Mouse (Mus musculus): ENCODE data around the gene Erlin1. TPM values are rescaled to one million over a fixed set of nuclear protein-coding genes. Genes with fewer than 3 reads are reported as not detected.

The Erlin1 gene
- polyA plus RNA-seq, 1 experiment from 2014 or later = 21.9 TPM

GRCm38 (mm10) chr19:44000061-44000460 is 69.5 kb downstream of the Erlin1 start:
- DNase-seq (ENCODE audit: low spot score) (no peak), ATAC-seq (replicated peaks; ENCODE audit: low FRiP score, low TSS enrichment, low read depth) (no peak)
- Histone ChIP-seq H3K27ac (ENCODE audit: low read depth) (no peak overlapping the region), H3K4me1 (replicated peaks; ENCODE audit: control insufficient read depth, insufficient read depth, low read length) (no peaks in the 10 kb centered on the region), H3K36me3 (ENCODE audit: control insufficient read depth, insufficient read depth, low read length) (no peaks in the 10 kb centered on the region), H3K27me3 (replicated peaks; ENCODE audit: control insufficient read depth, insufficient read depth, low read length) (no peaks in the 10 kb centered on the region), H3K4me2 (ENCODE audit: low read length) (no peak overlapping the region), H3K9ac (ENCODE audit: low read length) (no peak overlapping the region), H3K9me3 (ENCODE audit: control insufficient read depth, low read length) (no peaks in the 10 kb centered on the region), H3K4me3 (ENCODE audit: low read depth, low read length) (no peak overlapping the region)
- WGBS = 73% methylated on average over 1 of the region's 1 CpGs

DNA sequence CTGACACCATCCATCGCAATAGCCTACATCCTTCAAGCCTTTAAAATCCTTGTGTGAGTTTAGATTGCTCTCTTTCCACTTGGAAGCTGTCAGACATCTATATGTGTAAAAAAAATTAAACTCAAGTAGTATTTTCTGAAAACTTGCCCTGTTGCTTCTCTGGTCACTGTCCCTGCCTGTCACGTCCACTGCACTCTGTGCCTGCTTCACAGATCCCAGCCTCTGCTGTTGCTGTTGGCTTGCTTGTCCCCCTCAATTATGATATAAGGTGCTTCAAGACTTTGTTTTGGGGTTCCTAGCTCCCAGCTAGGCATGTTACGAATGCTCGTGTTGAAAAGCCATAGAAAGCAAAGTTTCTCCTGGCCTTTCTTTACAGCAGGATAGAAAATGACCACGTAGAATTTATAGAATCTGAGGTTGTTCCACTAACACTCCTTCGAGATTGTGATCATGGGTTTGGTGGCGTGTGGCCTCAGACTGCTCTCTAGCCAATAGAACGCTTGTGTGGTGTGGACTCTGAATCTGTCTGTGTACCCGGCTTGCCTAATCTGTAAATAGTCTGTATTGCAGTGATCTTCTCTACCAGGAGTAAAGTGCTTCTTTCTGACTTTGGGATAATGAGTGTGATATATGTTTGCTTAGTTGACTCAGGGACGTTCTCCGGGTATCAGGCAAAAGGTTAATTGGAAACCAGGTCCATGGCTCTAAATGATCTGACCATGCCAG is 70.6 kb downstream of the Erlin1 start:
- Histone ChIP-seq H3K9me3 (ENCODE audit: control insufficient read depth, low read length) (no peaks in the 10 kb centered on the region), H3K9ac (ENCODE audit: low read length) (no peak overlapping the region), H3K27ac (ENCODE audit: low read depth) (no peak overlapping the region), H3K4me1 (replicated peaks; ENCODE audit: control insufficient read depth, insufficient read depth, low read length) (no peaks in the 10 kb centered on the region), H3K4me3 (ENCODE audit: low read depth, low read length) (no peak overlapping the region), H3K4me2 (ENCODE audit: low read length) (no peak overlapping the region), H3K27me3 (replicated peaks; ENCODE audit: control insufficient read depth, insufficient read depth, low read length) (no peaks in the 10 kb centered on the region), H3K36me3 (ENCODE audit: control insufficient read depth, insufficient read depth, low read length) (no peaks in the 10 kb centered on the region)
- ATAC-seq (replicated peaks; ENCODE audit: low FRiP score, low TSS enrichment, low read depth) (no peak), DNase-seq (ENCODE audit: low spot score) (no peak)
- 74% methylated on average over 11 of the region's 11 CpGs for WGBS

DNA sequence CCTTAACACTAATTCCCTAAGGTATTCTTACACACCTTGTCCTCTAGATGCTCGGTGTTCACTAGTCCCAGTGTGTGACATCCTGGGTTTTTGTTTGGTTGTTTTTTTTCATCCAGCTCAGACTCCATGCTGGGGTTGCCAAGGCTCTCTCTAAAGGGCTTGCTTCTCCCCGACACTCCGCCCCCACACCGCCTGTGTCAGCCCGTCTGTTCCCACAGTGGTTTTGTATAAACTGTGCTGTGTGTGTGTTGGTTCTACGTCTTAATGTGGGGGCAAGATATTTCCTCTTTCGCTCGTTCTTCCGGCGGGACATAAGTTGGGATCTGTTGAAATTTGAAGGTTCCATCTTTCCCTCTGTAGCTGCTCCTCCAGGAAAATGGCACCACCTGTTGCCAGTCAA is 71.5 kb downstream of the Erlin1 start:
- no peaks in the 10 kb centered on the region for H3K36me3 ChIP-seq (ENCODE audit: control insufficient read depth, insufficient read depth, low read length)
- H3K9ac ChIP-seq (ENCODE audit: low read length) = no peak overlapping the region
- no peaks in the 10 kb centered on the region for H3K27me3 ChIP-seq (replicated peaks; ENCODE audit: control insufficient read depth, insufficient read depth, low read length)
- DNase-seq (ENCODE audit: low spot score) (no peak), ATAC-seq (replicated peaks; ENCODE audit: low FRiP score, low TSS enrichment, low read depth) (no peak)
- no peak overlapping the region for H3K4me2 ChIP-seq (ENCODE audit: low read length)
- H3K4me1 ChIP-seq (replicated peaks; ENCODE audit: control insufficient read depth, insufficient read depth, low read length) = no peaks in the 10 kb centered on the region
- H3K27ac ChIP-seq (ENCODE audit: low read depth) = no peak overlapping the region
- no peak overlapping the region for H3K4me3 ChIP-seq (ENCODE audit: low read depth, low read length)
- no peaks in the 10 kb centered on the region for H3K9me3 ChIP-seq (ENCODE audit: control insufficient read depth, low read length)
- 81% methylated on average over 10 of the region's 10 CpGs for WGBS

DNA sequence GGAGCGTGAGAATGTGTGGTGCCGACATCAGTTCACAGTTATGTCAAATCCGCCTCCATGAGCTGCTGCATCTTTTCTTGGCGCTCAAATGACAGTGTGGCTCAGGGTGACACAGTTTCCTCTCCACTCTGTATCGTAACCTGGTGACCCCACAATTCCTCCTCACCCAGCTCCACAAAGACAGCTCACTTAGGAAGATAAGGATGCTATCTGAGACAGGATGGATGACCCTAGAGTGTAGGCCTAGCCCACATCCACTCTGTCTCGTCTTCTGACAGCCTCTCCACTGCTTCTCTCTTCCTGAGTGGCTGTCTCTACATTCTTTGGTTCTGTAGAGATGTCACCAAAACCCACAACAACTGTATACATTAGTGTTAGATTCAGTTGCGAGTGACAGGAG is 74.2 kb downstream of the Erlin1 start:
- Histone ChIP-seq H3K4me1 (replicated peaks; ENCODE audit: control insufficient read depth, insufficient read depth, low read length) (no peaks in the 10 kb centered on the region), H3K27ac (ENCODE audit: low read depth) (no peak overlapping the region), H3K9me3 (ENCODE audit: control insufficient read depth, low read length) (no peaks in the 10 kb centered on the region), H3K4me2 (ENCODE audit: low read length) (no peak overlapping the region), H3K36me3 (ENCODE audit: control insufficient read depth, insufficient read depth, low read length) (no peaks in the 10 kb centered on the region), H3K9ac (ENCODE audit: low read length) (no peak overlapping the region), H3K4me3 (ENCODE audit: low read depth, low read length) (no peak overlapping the region), H3K27me3 (replicated peaks; ENCODE audit: control insufficient read depth, insufficient read depth, low read length) (no peaks in the 10 kb centered on the region)
- WGBS = 66% methylated on average over 7 of the region's 7 CpGs
- DNase-seq (ENCODE audit: low spot score) = no peak
- no peak for ATAC-seq (replicated peaks; ENCODE audit: low FRiP score, low TSS enrichment, low read depth)

- Histone ChIP-seq H3K9ac (ENCODE audit: low read length) (no peak overlapping the region), H3K4me3 (ENCODE audit: low read depth, low read length) (no peak overlapping the region), H3K36me3 (ENCODE audit: control insufficient read depth, insufficient read depth, low read length) (no peaks in the 10 kb centered on the region), H3K27ac (ENCODE audit: low read depth) (no peak overlapping the region), H3K4me2 (ENCODE audit: low read length) (no peak overlapping the region), H3K4me1 (replicated peaks; ENCODE audit: control insufficient read depth, insufficient read depth, low read length) (no peaks in the 10 kb centered on the region), H3K27me3 (replicated peaks; ENCODE audit: control insufficient read depth, insufficient read depth, low read length) (no peaks in the 10 kb centered on the region), H3K9me3 (ENCODE audit: control insufficient read depth, low read length) (no peaks in the 10 kb centered on the region)
- no peak for ATAC-seq (replicated peaks; ENCODE audit: low FRiP score, low TSS enrichment, low read depth)
- 77% methylated on average over 4 of the region's 4 CpGs for WGBS
- DNase-seq (ENCODE audit: low spot score) = no peak
These were observed 77.1 kb downstream of the Erlin1 start for GRCm38 (mm10) chr19:43992464-43992863.

DNA sequence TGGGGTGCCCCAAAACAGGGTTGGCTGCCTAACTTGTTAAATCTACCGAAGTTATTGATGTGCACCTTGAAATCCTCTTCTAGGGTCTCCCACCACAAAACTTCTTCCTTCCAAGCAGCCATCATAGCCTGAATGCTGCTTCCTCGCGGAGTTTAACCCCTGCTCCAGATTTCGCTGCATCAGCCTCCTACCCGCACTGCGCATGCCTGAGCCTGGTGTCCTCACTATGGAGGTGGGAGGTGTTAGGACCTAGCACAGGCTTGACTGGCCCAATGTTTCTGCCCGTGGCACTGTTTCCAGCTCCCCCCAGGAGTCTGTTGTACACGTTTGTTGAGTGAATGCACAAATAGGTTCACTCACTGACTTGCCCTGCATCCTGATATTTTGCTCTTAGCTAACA is 79.2 kb downstream of the Erlin1 start:
- WGBS = 77% methylated on average over 8 of the region's 8 CpGs
- Histone ChIP-seq H3K4me1 (replicated peaks; ENCODE audit: control insufficient read depth, insufficient read depth, low read length) (no peaks in the 10 kb centered on the region), H3K27ac (ENCODE audit: low read depth) (no peak overlapping the region), H3K4me3 (ENCODE audit: low read depth, low read length) (no peak overlapping the region), H3K4me2 (ENCODE audit: low read length) (no peak overlapping the region), H3K27me3 (replicated peaks; ENCODE audit: control insufficient read depth, insufficient read depth, low read length) (no peaks in the 10 kb centered on the region), H3K9ac (ENCODE audit: low read length) (no peak overlapping the region), H3K9me3 (ENCODE audit: control insufficient read depth, low read length) (no peaks in the 10 kb centered on the region), H3K36me3 (ENCODE audit: control insufficient read depth, insufficient read depth, low read length) (no peaks in the 10 kb centered on the region)
- no peak for DNase-seq (ENCODE audit: low spot score)
- no peak for ATAC-seq (replicated peaks; ENCODE audit: low FRiP score, low TSS enrichment, low read depth)

GRCm38 (mm10) chr19:43986069-43986794 is 83.4 kb downstream of the Erlin1 start, which contains the start of gene Cpn1:
Gene Cpn1, minus strand, starts transcription at chr19:43986556.
- Histone ChIP-seq H3K9me3 (ENCODE audit: control insufficient read depth, low read length) (no peaks in the 10 kb centered on the region), H3K9ac (ENCODE audit: low read length) (no peak within 1 kb of the TSS), H3K4me2 (ENCODE audit: low read length) (peak within 1 kb of the TSS; percentile 43), H3K27me3 (replicated peaks; ENCODE audit: control insufficient read depth, insufficient read depth, low read length) (no peaks in the 10 kb centered on the region), H3K36me3 (ENCODE audit: control insufficient read depth, insufficient read depth, low read length) (no peaks in the 10 kb centered on the region), H3K4me3 (ENCODE audit: low read depth, low read length) (peak within 1 kb of the TSS; percentile 20), H3K4me1 (replicated peaks; ENCODE audit: control insufficient read depth, insufficient read depth, low read length) (no peaks in the 10 kb centered on the region), H3K27ac (ENCODE audit: low read depth) (0 out of 2 replicates have a peak within 1 kb of the TSS, but pooled peaks have one; percentile 22)
- ATAC-seq (replicated peaks; ENCODE audit: low FRiP score, low TSS enrichment, low read depth) (peak; percentile 82), DNase-seq (ENCODE audit: low spot score) (peak; percentile 74)
- 19% methylated on average over 30 of the region's 30 CpGs for WGBS

All from intestine, embryonic 14.5 days (tissue).